Mouse (Mus musculus): ENCODE data around the gene Slc1a2.

Gene Slc1a2

GRCm38 (mm10) chr2:102714320-102714719 lies 55.9 kb downstream of the Slc1a2 start:
- no peak for DNase-seq (ENCODE audit: low read depth, low spot score)
- no peaks in the 10 kb centered on the region for H3K27me3 ChIP-seq (ENCODE audit: control insufficient read depth, insufficient read depth, low read length, poor library complexity, severe bottlenecking)
- no peaks in the 10 kb centered on the region for H3K36me3 ChIP-seq (ENCODE audit: control insufficient read depth, insufficient read depth, low read length, poor library complexity, severe bottlenecking)

GRCm38 (mm10) chr2:102715754-102716153 lies 57.3 kb downstream of the Slc1a2 start:
- H3K27me3 ChIP-seq (ENCODE audit: control insufficient read depth, insufficient read depth, low read length, poor library complexity, severe bottlenecking), result no peaks in the 10 kb centered on the region
- no peaks in the 10 kb centered on the region for H3K36me3 ChIP-seq (ENCODE audit: control insufficient read depth, insufficient read depth, low read length, poor library complexity, severe bottlenecking)
- no peak for DNase-seq (ENCODE audit: low read depth, low spot score)

- Histone ChIP-seq H3K36me3 (ENCODE audit: control insufficient read depth, insufficient read depth, low read length, poor library complexity, severe bottlenecking) (no peaks in the 10 kb centered on the region), H3K27me3 (ENCODE audit: control insufficient read depth, insufficient read depth, low read length, poor library complexity, severe bottlenecking) (no peaks in the 10 kb centered on the region; the same call in 1 of the 2 replicates)
- DNase-seq (ENCODE audit: low read depth, low spot score), result no peak
Observed at GRCm38 (mm10) chr2:102721859-102722258, 63.4 kb downstream of the Slc1a2 start.

GRCm38 (mm10) chr2:102725054-102725453 lies 66.6 kb downstream of the Slc1a2 start:
- DNase-seq (ENCODE audit: low read depth, low spot score), result no peak
- H3K36me3 ChIP-seq (ENCODE audit: control insufficient read depth, insufficient read depth, low read length, poor library complexity, severe bottlenecking), result no peaks in the 10 kb centered on the region
- no peaks in the 10 kb centered on the region; the same call in 1 of the 2 replicates for H3K27me3 ChIP-seq (ENCODE audit: control insufficient read depth, insufficient read depth, low read length, poor library complexity, severe bottlenecking)

- H3K36me3 ChIP-seq (ENCODE audit: control insufficient read depth, insufficient read depth, low read length, poor library complexity, severe bottlenecking), result no peaks in the 10 kb centered on the region
- no peaks in the 10 kb centered on the region; the same call in 1 of the 2 replicates for H3K27me3 ChIP-seq (ENCODE audit: control insufficient read depth, insufficient read depth, low read length, poor library complexity, severe bottlenecking)
- DNase-seq (ENCODE audit: low read depth, low spot score), result no peak
Observed at GRCm38 (mm10) chr2:102730386-102730785, 71.9 kb downstream of the Slc1a2 start.

- Histone ChIP-seq H3K36me3 (ENCODE audit: control insufficient read depth, insufficient read depth, low read length, poor library complexity, severe bottlenecking) (no peaks in the 10 kb centered on the region), H3K27me3 (ENCODE audit: control insufficient read depth, insufficient read depth, low read length, poor library complexity, severe bottlenecking) (no peaks in the 10 kb centered on the region; the same call in 1 of the 2 replicates)
- no peak for DNase-seq (ENCODE audit: low read depth, low spot score)
Observed at GRCm38 (mm10) chr2:102730788-102731187, 72.3 kb downstream of the Slc1a2 start.

- no peaks in the 10 kb centered on the region for H3K36me3 ChIP-seq (ENCODE audit: control insufficient read depth, insufficient read depth, low read length, poor library complexity, severe bottlenecking)
- no peak for DNase-seq (ENCODE audit: low read depth, low spot score)
- no peaks in the 10 kb centered on the region for H3K27me3 ChIP-seq (ENCODE audit: control insufficient read depth, insufficient read depth, low read length, poor library complexity, severe bottlenecking)
Observed at GRCm38 (mm10) chr2:102733128-102733527, 74.7 kb downstream of the Slc1a2 start.

- H3K27me3 ChIP-seq (ENCODE audit: control insufficient read depth, insufficient read depth, low read length, poor library complexity, severe bottlenecking), result no peaks in the 10 kb centered on the region
- H3K36me3 ChIP-seq (ENCODE audit: control insufficient read depth, insufficient read depth, low read length, poor library complexity, severe bottlenecking), result no peaks in the 10 kb centered on the region
- DNase-seq (ENCODE audit: low read depth, low spot score), result no peak
Observed at GRCm38 (mm10) chr2:102734055-102734454, 75.6 kb downstream of the Slc1a2 start.

- DNase-seq (ENCODE audit: low read depth, low spot score), result no peak
- Histone ChIP-seq H3K27me3 (ENCODE audit: control insufficient read depth, insufficient read depth, low read length, poor library complexity, severe bottlenecking) (no peaks in the 10 kb centered on the region), H3K36me3 (ENCODE audit: control insufficient read depth, insufficient read depth, low read length, poor library complexity, severe bottlenecking) (no peaks in the 10 kb centered on the region)
Observed at GRCm38 (mm10) chr2:102735031-102735430, 76.6 kb downstream of the Slc1a2 start.

- H3K36me3 ChIP-seq (ENCODE audit: control insufficient read depth, insufficient read depth, low read length, poor library complexity, severe bottlenecking), result no peaks in the 10 kb centered on the region
- H3K27me3 ChIP-seq (ENCODE audit: control insufficient read depth, insufficient read depth, low read length, poor library complexity, severe bottlenecking), result no peaks in the 10 kb centered on the region
- DNase-seq (ENCODE audit: low read depth, low spot score), result no peak
Observed at GRCm38 (mm10) chr2:102735811-102736210, 77.4 kb downstream of the Slc1a2 start.

- H3K27me3 ChIP-seq (ENCODE audit: control insufficient read depth, insufficient read depth, low read length, poor library complexity, severe bottlenecking), result no peaks in the 10 kb centered on the region
- no peaks in the 10 kb centered on the region for H3K36me3 ChIP-seq (ENCODE audit: control insufficient read depth, insufficient read depth, low read length, poor library complexity, severe bottlenecking)
- peak; percentile 23 for DNase-seq (ENCODE audit: low read depth, low spot score)
Observed at GRCm38 (mm10) chr2:102736490-102736889, 78.0 kb downstream of the Slc1a2 start.

GRCm38 (mm10) chr2:102738852-102739251 lies 80.4 kb downstream of the Slc1a2 start:
- H3K27me3 ChIP-seq (ENCODE audit: control insufficient read depth, insufficient read depth, low read length, poor library complexity, severe bottlenecking), result no peaks in the 10 kb centered on the region
- peak; percentile 59 for DNase-seq (ENCODE audit: low read depth, low spot score)
- no peaks in the 10 kb centered on the region for H3K36me3 ChIP-seq (ENCODE audit: control insufficient read depth, insufficient read depth, low read length, poor library complexity, severe bottlenecking)

- no peaks in the 10 kb centered on the region for H3K27me3 ChIP-seq (ENCODE audit: control insufficient read depth, insufficient read depth, low read length, poor library complexity, severe bottlenecking)
- no peak for DNase-seq (ENCODE audit: low read depth, low spot score)
Observed at GRCm38 (mm10) chr2:102742685-102743084, 84.2 kb downstream of the Slc1a2 start.

GRCm38 (mm10) chr2:102743918-102744696 lies 85.6 kb downstream of the Slc1a2 start:
- H3K36me3 ChIP-seq (ENCODE audit: control insufficient read depth, insufficient read depth, low read length, poor library complexity, severe bottlenecking), result no peaks in the 10 kb centered on the region
- no peaks in the 10 kb centered on the region for H3K27me3 ChIP-seq (ENCODE audit: control insufficient read depth, insufficient read depth, low read length, poor library complexity, severe bottlenecking)
- DNase-seq (ENCODE audit: low read depth, low spot score), result peak; percentile 83

More at GRCm38 (mm10) chr2:102742685-102743084, 84.2 kb downstream of the Slc1a2 start:
- H3K36me3 ChIP-seq (ENCODE audit: control insufficient read depth, insufficient read depth, low read length, poor library complexity, severe bottlenecking), result no peaks in the 10 kb centered on the region

- DNase-seq (ENCODE audit: low read depth, low spot score), result peak; percentile 90
- H3K36me3 ChIP-seq (ENCODE audit: control insufficient read depth, insufficient read depth, low read length, poor library complexity, severe bottlenecking), result no peaks in the 10 kb centered on the region
Observed at GRCm38 (mm10) chr2:102745259-102745906, 86.9 kb downstream of the Slc1a2 start.

More at GRCm38 (mm10) chr2:102745259-102745906, 86.9 kb downstream of the Slc1a2 start:
- no peaks in the 10 kb centered on the region for H3K27me3 ChIP-seq (ENCODE audit: control insufficient read depth, insufficient read depth, low read length, poor library complexity, severe bottlenecking)

Data from splenic B cell, adult 2 months (primary cell).